Comparison of ENCODE assay signal across 8 mouse cellular contexts in genomic region chr5:91038547-91038946, GRCm38 (mm10). TPM values are rescaled to one million over a fixed set of nuclear protein-coding genes. Genes with fewer than 3 reads are reported as not detected.
DNase-seq lines count a peak whose midpoint lies in the region; ATAC-seq lines count a peak whose summit lies in the region.

No protein-coding gene starts in this region.

- peaks cover 8% of the 10 kb centered on the region; the same call in 1 of the 2 replicates for H3K4me1 ChIP-seq in kidney, embryonic 15.5 days
- H3K4me1 ChIP-seq in midbrain, embryonic 11.5 days (ENCODE audit: control insufficient read depth, insufficient read depth, low read length), result no peaks in the 10 kb centered on the region

- no peaks in the 10 kb centered on the region for H3K9me3 ChIP-seq in kidney, embryonic 15.5 days (replicated peaks)
- no peaks in the 10 kb centered on the region for H3K9me3 ChIP-seq in midbrain, embryonic 11.5 days (ENCODE audit: control insufficient read depth, low read length)

- DNase-seq in adrenal gland, postnatal 10 days, result peak; percentile 14
- no peak for DNase-seq in adrenal gland, adult 8-10 months
- peak; percentile 97 for DNase-seq in 3T3-L1 (ENCODE audit: low read depth, low spot score)
- peak; percentile 14 for DNase-seq in cerebellum, postnatal 36 days
- no peak for DNase-seq in spleen, adult 18-20 months
- DNase-seq in midbrain, embryonic 11.5 days (ENCODE audit: low spot score, missing footprints), result no peak

- H3K4me2 ChIP-seq in kidney, embryonic 15.5 days, result no peak overlapping the region
- no peak overlapping the region for H3K4me2 ChIP-seq in midbrain, embryonic 11.5 days

- H3K27me3 ChIP-seq in kidney, embryonic 15.5 days, result no peaks in the 10 kb centered on the region
- H3K27me3 ChIP-seq in midbrain, embryonic 11.5 days (ENCODE audit: control insufficient read depth, insufficient read depth, low read length), result no peaks in the 10 kb centered on the region

- no peak overlapping the region for H3K4me3 ChIP-seq in kidney, embryonic 15.5 days (replicated peaks)
- H3K4me3 ChIP-seq in midbrain, embryonic 11.5 days (ENCODE audit: low read depth, low read length), result no peak overlapping the region

- ATAC-seq in kidney, embryonic 15.5 days (replicated peaks; ENCODE audit: low FRiP score), result peak; percentile 75
- peak; percentile 22 for ATAC-seq in megakaryocyte, adult 5-6 weeks (ENCODE audit: poor library complexity, severe bottlenecking)
- ATAC-seq in midbrain, embryonic 11.5 days (ENCODE audit: low FRiP score), result no peak

- H3K9ac ChIP-seq in kidney, embryonic 15.5 days, result no peak overlapping the region
- H3K9ac ChIP-seq in midbrain, embryonic 11.5 days (ENCODE audit: low read length), result no peak overlapping the region

- H3K27ac ChIP-seq in kidney, embryonic 15.5 days, result no peak overlapping the region
- H3K27ac ChIP-seq in midbrain, embryonic 11.5 days (ENCODE audit: low read depth, low read length), result no peak overlapping the region

- WGBS in kidney, embryonic 15.5 days, result 7% methylated on average over 2 of the region's 2 CpGs
- 26% methylated on average over 2 of the region's 2 CpGs for WGBS in midbrain, embryonic 11.5 days

- no peaks in the 10 kb centered on the region for H3K36me3 ChIP-seq in kidney, embryonic 15.5 days
- H3K36me3 ChIP-seq in midbrain, embryonic 11.5 days (ENCODE audit: control insufficient read depth, insufficient read depth, low read length), result no peaks in the 10 kb centered on the region

RNA-seq across cellular contexts. Expression of gene Epgn, which starts 11.3 kb away (rescaled TPM):
- not detected for total RNA-seq in adrenal gland, postnatal 10 days (2021)
- under 1 TPM in 1 of 4 experiments, not detected in 3; 0.23 TPM for total RNA-seq in adrenal gland, adult 8-10 months (2022)
- polyA plus RNA-seq in kidney, embryonic 15.5 days (2015; fragmentation: Nextera tagmentation; extraction: Ambion mirVana), result not detected in 2 replicates
- not detected in 2 replicates for total RNA-seq in megakaryocyte, adult 5-6 weeks (2015)
- not detected in 2 replicates for total RNA-seq in megakaryocyte, adult 5-6 weeks (2017)
- 0.19 and 0.26 TPM in 2 replicates for polyA plus RNA-seq in midbrain, embryonic 11.5 days (2014; fragmentation: Nextera tagmentation; extraction: Ambion mirVana)

RNA-seq across cellular contexts. Expression of gene Ereg, which starts 35.9 kb away (rescaled TPM):
- under 1 TPM in 1 of 2 experiments, not detected in 1; 0.09 TPM for total RNA-seq in adrenal gland, postnatal 10 days (2021)
- total RNA-seq in adrenal gland, adult 8-10 months (2022), result under 1 TPM in 2 of 4 experiments, not detected in 2; 0.09 to 0.17 TPM
- 0.05 TPM in 1 of 2 replicates, not detected in the other for polyA plus RNA-seq in kidney, embryonic 15.5 days (2015; fragmentation: Nextera tagmentation; extraction: Ambion mirVana)
- total RNA-seq in megakaryocyte, adult 5-6 weeks (2015), result not detected in 2 replicates
- not detected in 2 replicates for total RNA-seq in megakaryocyte, adult 5-6 weeks (2017)
- not detected in 2 replicates for polyA plus RNA-seq in midbrain, embryonic 11.5 days (2014; fragmentation: Nextera tagmentation; extraction: Ambion mirVana)

Comparison
In these comparisons a context has a peak if more than half of its experiments do, and no peak if none do; other contexts are left out.
1. DNase-seq: peak in adrenal gland, postnatal 10 days (single experiment), 3T3-L1 (single experiment) and cerebellum, postnatal 36 days (2 of 2); none in adrenal gland, adult 8-10 months (single experiment), spleen, adult 18-20 months (0 of 2) and midbrain, embryonic 11.5 days (single experiment).